Mouse (Mus musculus): ENCODE results near the gene BC005624. TPM values are rescaled to one million over a fixed set of nuclear protein-coding genes. Genes with fewer than 3 reads are reported as not detected.
A peak's percentile ranks its signal among the peaks of the same experiment; 100 is the strongest.
"Not testable (repeated sequence)": the region's sequence is repeated elsewhere in the genome, so short reads cannot be mapped to it uniquely, and the experiment has no call there.

BC005624 gene
- polyA plus RNA-seq, 1 experiment from 2014 or later = 42.5 TPM

GRCm38 (mm10) chr2:30959856-30960255 is 22.1 kb downstream of the BC005624 start:
- H3K27ac ChIP-seq (ENCODE audit: low read length) = no peak overlapping the region
- no peak overlapping the region for H3K4me2 ChIP-seq (ENCODE audit: low read depth, low read length)
- 49% methylated on average over 5 of the region's 5 CpGs for WGBS
- H3K4me1 ChIP-seq (ENCODE audit: control insufficient read depth, insufficient read depth, low read length) = peaks cover 2% of the 10 kb centered on the region
- no peak overlapping the region for H3K4me3 ChIP-seq (ENCODE audit: low read length)
- H3K9ac ChIP-seq (ENCODE audit: low read length) = no peak overlapping the region
- peaks cover 78% of the 10 kb centered on the region for H3K36me3 ChIP-seq (ENCODE audit: control insufficient read depth, insufficient read depth)
- ATAC-seq (replicated peaks; ENCODE audit: extremely low read depth, insufficient read depth, low FRiP score) = no peak
- no peaks in the 10 kb centered on the region for H3K27me3 ChIP-seq (ENCODE audit: control insufficient read depth, insufficient read depth, low read length)
- H3K9me3 ChIP-seq (replicated peaks; ENCODE audit: control insufficient read depth, low read length) = no peaks in the 10 kb centered on the region

DNA sequence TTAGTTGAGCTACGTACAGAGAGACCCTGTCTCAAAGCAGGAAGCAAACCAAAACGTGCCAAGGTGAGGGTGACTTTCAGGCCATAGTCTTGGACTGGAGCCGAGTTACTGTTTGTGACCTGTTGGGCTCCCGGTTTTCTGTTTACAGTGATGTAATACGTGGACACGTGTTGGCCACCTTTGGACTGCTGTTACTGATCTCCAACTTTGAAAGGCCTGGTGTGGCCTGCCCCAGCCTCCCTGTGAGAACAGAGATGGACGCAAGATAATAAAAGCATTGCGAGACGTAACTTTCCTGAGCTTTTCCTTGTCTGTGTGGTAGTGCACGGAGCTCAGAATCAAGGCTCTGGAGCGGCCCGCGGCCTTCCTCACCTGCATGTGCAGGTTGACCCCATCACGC is 23.3 kb downstream of the BC005624 start:
- no peak for ATAC-seq (replicated peaks; ENCODE audit: extremely low read depth, insufficient read depth, low FRiP score)
- Histone ChIP-seq H3K4me1 (ENCODE audit: control insufficient read depth, insufficient read depth, low read length) (peaks cover 13% of the 10 kb centered on the region), H3K4me3 (ENCODE audit: low read length) (no peak overlapping the region), H3K27ac (ENCODE audit: low read length) (no peak overlapping the region), H3K36me3 (ENCODE audit: control insufficient read depth, insufficient read depth) (peaks cover 74% of the 10 kb centered on the region), H3K9me3 (replicated peaks; ENCODE audit: control insufficient read depth, low read length) (no peaks in the 10 kb centered on the region), H3K4me2 (ENCODE audit: low read depth, low read length) (no peak overlapping the region), H3K27me3 (ENCODE audit: control insufficient read depth, insufficient read depth, low read length) (no peaks in the 10 kb centered on the region), H3K9ac (ENCODE audit: low read length) (no peak overlapping the region)
- WGBS = 87% methylated on average over 14 of the region's 14 CpGs

DNA sequence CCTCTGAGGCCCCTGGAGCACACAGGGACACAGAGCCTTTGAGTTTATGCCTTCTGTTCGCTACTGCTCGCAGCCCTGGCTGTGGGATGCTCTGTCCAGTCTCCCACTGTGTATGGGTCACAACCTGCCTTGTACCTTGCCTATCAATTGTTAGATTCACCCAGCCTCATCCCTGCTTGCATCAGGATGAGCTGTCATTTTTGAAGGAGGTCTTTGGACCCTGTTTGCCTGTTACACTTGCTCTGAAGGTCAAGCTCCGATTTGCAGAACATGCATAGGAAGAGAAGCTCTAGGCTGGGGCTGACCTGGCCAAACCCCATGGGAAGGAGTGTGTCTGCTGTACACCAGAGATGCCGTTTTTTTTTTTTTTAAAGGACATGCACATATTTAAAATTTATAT is 24.5 kb downstream of the BC005624 start:
- WGBS = 80% methylated on average over 4 of the region's 4 CpGs
- no peak overlapping the region for H3K4me2 ChIP-seq (ENCODE audit: low read depth, low read length)
- H3K9me3 ChIP-seq (replicated peaks; ENCODE audit: control insufficient read depth, low read length) = no peaks in the 10 kb centered on the region
- H3K9ac ChIP-seq (ENCODE audit: low read length) = no peak overlapping the region
- ATAC-seq (replicated peaks; ENCODE audit: extremely low read depth, insufficient read depth, low FRiP score) = no peak
- H3K4me1 ChIP-seq (ENCODE audit: control insufficient read depth, insufficient read depth, low read length) = peaks cover 17% of the 10 kb centered on the region
- peaks cover 61% of the 10 kb centered on the region for H3K36me3 ChIP-seq (ENCODE audit: control insufficient read depth, insufficient read depth)
- H3K27me3 ChIP-seq (ENCODE audit: control insufficient read depth, insufficient read depth, low read length) = no peaks in the 10 kb centered on the region
- H3K27ac ChIP-seq (ENCODE audit: low read length) = no peak overlapping the region
- H3K4me3 ChIP-seq (ENCODE audit: low read length) = no peak overlapping the region

DNA sequence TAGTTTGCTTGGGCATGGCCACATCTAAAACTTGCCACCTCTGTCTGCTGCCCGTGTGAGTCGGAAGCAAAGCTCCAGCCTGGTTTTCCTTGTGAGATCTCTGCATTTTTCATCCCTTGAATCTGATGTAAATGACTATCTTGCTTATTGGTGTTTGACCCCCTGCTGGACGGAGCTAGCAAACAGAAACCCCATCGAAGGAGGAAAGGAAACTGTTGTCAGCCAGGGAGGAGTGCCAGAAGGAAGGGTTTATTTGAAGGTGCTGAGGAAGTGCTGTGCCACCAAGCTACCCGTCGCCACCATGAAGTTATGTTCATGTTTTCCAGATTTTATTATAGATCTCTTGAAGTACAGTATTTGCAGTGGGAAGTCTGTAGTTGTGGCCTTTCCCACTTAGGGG is 27.2 kb downstream of the BC005624 start:
- ATAC-seq (replicated peaks; ENCODE audit: extremely low read depth, insufficient read depth, low FRiP score) = no peak
- no peaks in the 10 kb centered on the region for H3K27me3 ChIP-seq (ENCODE audit: control insufficient read depth, insufficient read depth, low read length)
- H3K9ac ChIP-seq (ENCODE audit: low read length) = no peak overlapping the region
- WGBS = 53% methylated on average over 6 of the region's 6 CpGs
- H3K27ac ChIP-seq (ENCODE audit: low read length) = no peak overlapping the region
- H3K9me3 ChIP-seq (replicated peaks; ENCODE audit: control insufficient read depth, low read length) = no peaks in the 10 kb centered on the region
- peaks cover 40% of the 10 kb centered on the region for H3K36me3 ChIP-seq (ENCODE audit: control insufficient read depth, insufficient read depth)
- no peak overlapping the region for H3K4me3 ChIP-seq (ENCODE audit: low read length)
- peaks cover 20% of the 10 kb centered on the region for H3K4me1 ChIP-seq (ENCODE audit: control insufficient read depth, insufficient read depth, low read length)
- no peak overlapping the region for H3K4me2 ChIP-seq (ENCODE audit: low read depth, low read length)

GRCm38 (mm10) chr2:30952824-30953490 is 29.0 kb downstream of the BC005624 start, which contains the start of gene Tor1b:
TSS of gene Tor1b (plus strand) at chr2:30952959.
- H3K4me1 ChIP-seq (ENCODE audit: control insufficient read depth, insufficient read depth, low read length) = peaks cover 20% of the 10 kb centered on the region
- H3K27ac ChIP-seq (ENCODE audit: low read length) = peak within 1 kb of the TSS; percentile 85
- H3K36me3 ChIP-seq (ENCODE audit: control insufficient read depth, insufficient read depth) = peaks cover 22% of the 10 kb centered on the region
- no peaks in the 10 kb centered on the region for H3K27me3 ChIP-seq (ENCODE audit: control insufficient read depth, insufficient read depth, low read length)
- peak; percentile 93 for ATAC-seq (replicated peaks; ENCODE audit: extremely low read depth, insufficient read depth, low FRiP score)
- under 1% methylated on average over 60 of the region's 60 CpGs for WGBS
- H3K4me3 ChIP-seq (ENCODE audit: low read length) = peak within 1 kb of the TSS; percentile 78
- H3K9ac ChIP-seq (ENCODE audit: low read length) = peak within 1 kb of the TSS; percentile 87
- H3K9me3 ChIP-seq (replicated peaks; ENCODE audit: control insufficient read depth, low read length) = no peaks in the 10 kb centered on the region
- H3K4me2 ChIP-seq (ENCODE audit: low read depth, low read length) = peak within 1 kb of the TSS; percentile 83

- Histone ChIP-seq H3K4me2 (ENCODE audit: low read depth, low read length) (peak overlapping the region; percentile 83), H3K4me3 (ENCODE audit: low read length) (peak overlapping the region; percentile 78), H3K36me3 (ENCODE audit: control insufficient read depth, insufficient read depth) (peaks cover 17% of the 10 kb centered on the region), H3K27me3 (ENCODE audit: control insufficient read depth, insufficient read depth, low read length) (no peaks in the 10 kb centered on the region), H3K9me3 (replicated peaks; ENCODE audit: control insufficient read depth, low read length) (no peaks in the 10 kb centered on the region), H3K27ac (ENCODE audit: low read length) (peak overlapping the region; percentile 85), H3K9ac (ENCODE audit: low read length) (peak overlapping the region; percentile 87), H3K4me1 (ENCODE audit: control insufficient read depth, insufficient read depth, low read length) (peaks cover 20% of the 10 kb centered on the region)
- WGBS = 28% methylated on average over 5 of the region's 5 CpGs
- no peak; the same call in 1 of the 2 replicates for ATAC-seq (replicated peaks; ENCODE audit: extremely low read depth, insufficient read depth, low FRiP score)
These were observed 29.6 kb downstream of the BC005624 start for GRCm38 (mm10) chr2:30952457-30952823.

DNA sequence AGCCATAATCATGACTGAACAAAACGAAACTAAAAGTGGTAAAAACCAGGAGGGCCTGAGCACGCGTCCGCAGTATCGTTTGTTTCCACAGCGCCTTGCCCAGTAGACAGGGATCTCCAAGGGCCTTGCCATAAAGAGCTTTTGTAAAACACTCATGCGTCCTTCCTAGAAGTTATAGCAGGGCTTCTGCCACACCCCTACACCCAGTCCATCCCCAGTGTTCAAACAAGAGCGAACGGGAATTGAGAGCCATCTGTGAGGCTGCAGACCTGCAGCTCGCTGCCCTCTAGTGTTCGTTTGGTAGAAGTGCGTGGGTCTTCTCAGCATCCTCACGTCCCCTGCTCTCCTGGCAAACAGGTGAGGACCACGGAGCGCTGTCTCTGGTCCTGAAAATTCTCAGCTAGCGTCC is 39.4 kb downstream of the BC005624 start:
- no peaks in the 10 kb centered on the region for H3K4me1 ChIP-seq (ENCODE audit: control insufficient read depth, insufficient read depth, low read length)
- peak overlapping the region; percentile 48 for H3K4me3 ChIP-seq (ENCODE audit: low read length)
- peak overlapping the region; percentile 59 for H3K4me2 ChIP-seq (ENCODE audit: low read depth, low read length)
- no peaks in the 10 kb centered on the region for H3K9me3 ChIP-seq (replicated peaks; ENCODE audit: control insufficient read depth, low read length)
- H3K27ac ChIP-seq (ENCODE audit: low read length) = no peak overlapping the region
- ATAC-seq (replicated peaks; ENCODE audit: extremely low read depth, insufficient read depth, low FRiP score) = no peak; the same call in 1 of the 2 replicates
- no peaks in the 10 kb centered on the region for H3K36me3 ChIP-seq (ENCODE audit: control insufficient read depth, insufficient read depth)
- H3K9ac ChIP-seq (ENCODE audit: low read length) = peak overlapping the region; percentile 57
- no peaks in the 10 kb centered on the region for H3K27me3 ChIP-seq (ENCODE audit: control insufficient read depth, insufficient read depth, low read length)
- 21% methylated on average over 16 of the region's 16 CpGs for WGBS

- WGBS = 39% methylated on average over 7 of the region's 7 CpGs
- peak overlapping the region; percentile 59; the same call in 1 of the 2 replicates for H3K4me2 ChIP-seq (ENCODE audit: low read depth, low read length)
- H3K27me3 ChIP-seq (ENCODE audit: control insufficient read depth, insufficient read depth, low read length); H3K4me3 ChIP-seq (ENCODE audit: low read length); H3K4me1 ChIP-seq (ENCODE audit: control insufficient read depth, insufficient read depth, low read length); H3K9me3 ChIP-seq (replicated peaks; ENCODE audit: control insufficient read depth, low read length); H3K36me3 ChIP-seq (ENCODE audit: control insufficient read depth, insufficient read depth); H3K27ac ChIP-seq (ENCODE audit: low read length); H3K9ac ChIP-seq (ENCODE audit: low read length); ATAC-seq (replicated peaks; ENCODE audit: extremely low read depth, insufficient read depth, low FRiP score): not testable (repeated sequence)
These were observed 39.9 kb downstream of the BC005624 start for GRCm38 (mm10) chr2:30942116-30942515.

- no peaks in the 10 kb centered on the region for H3K36me3 ChIP-seq (ENCODE audit: control insufficient read depth, insufficient read depth)
- 86% methylated on average over 5 of the region's 5 CpGs for WGBS
- H3K4me3 ChIP-seq (ENCODE audit: low read length) = no peak overlapping the region
- H3K4me2 ChIP-seq (ENCODE audit: low read depth, low read length) = no peak overlapping the region
- H3K9ac ChIP-seq (ENCODE audit: low read length) = no peak overlapping the region
- H3K9me3 ChIP-seq (replicated peaks; ENCODE audit: control insufficient read depth, low read length) = no peaks in the 10 kb centered on the region
- no peaks in the 10 kb centered on the region for H3K27me3 ChIP-seq (ENCODE audit: control insufficient read depth, insufficient read depth, low read length)
- H3K27ac ChIP-seq (ENCODE audit: low read length) = no peak overlapping the region
- no peaks in the 10 kb centered on the region for H3K4me1 ChIP-seq (ENCODE audit: control insufficient read depth, insufficient read depth, low read length)
- no peak for ATAC-seq (replicated peaks; ENCODE audit: extremely low read depth, insufficient read depth, low FRiP score)
These were observed 40.4 kb downstream of the BC005624 start for GRCm38 (mm10) chr2:30941586-30941985.

Measured in heart, embryonic 16.5 days (tissue).